Comparison of ENCODE assay signal across 14 mouse cellular contexts in the genomic region with DNA sequence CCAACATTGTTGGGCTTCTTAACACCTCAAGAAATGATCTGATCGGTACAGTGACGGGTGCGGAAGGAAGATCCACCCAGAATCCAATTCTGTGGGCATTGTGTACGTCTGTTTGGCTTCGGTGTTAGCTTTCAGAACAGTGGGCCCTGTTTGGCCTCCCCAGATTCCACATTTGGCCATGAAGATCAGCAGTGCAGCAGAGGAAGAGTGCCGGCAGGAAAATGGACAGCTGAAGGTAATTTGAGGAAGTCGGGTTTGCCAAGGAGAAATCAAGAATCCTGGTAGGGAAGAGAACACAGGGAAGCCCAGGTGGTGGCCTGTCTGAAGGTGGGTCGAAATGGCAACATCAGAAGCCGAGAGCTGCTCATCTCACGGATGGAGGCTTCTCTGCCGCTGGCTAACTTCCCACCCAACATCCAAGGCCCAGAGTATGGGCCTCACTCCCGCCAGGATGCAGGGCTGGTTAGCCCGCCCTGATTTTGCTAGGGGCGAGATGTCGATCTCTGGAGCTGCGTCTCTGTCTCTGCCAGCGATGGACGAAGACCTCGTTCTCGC. TPM values are rescaled to one million over a fixed set of nuclear protein-coding genes. Genes with fewer than 3 reads are reported as not detected.
A peak's percentile ranks its signal among the peaks of the same experiment; 100 is the strongest.
DNase-seq lines count a peak whose midpoint lies in the region; ATAC-seq and TF ChIP-seq lines count a peak whose summit lies in the region.
"Had no signal": no experiment of that assay in that cellular context is flagged by ENCODE, and none has a peak within 500 bp of the region (broad histone marks: within the 10 kb centered on the region; RNA-seq: fewer than 3 reads in every experiment).

No protein-coding gene starts in this region.

- WGBS in heart, embryonic 14.5 days = 2% methylated on average over 20 of the region's 20 CpGs
- 22% methylated on average over 20 of the region's 20 CpGs for WGBS in cerebellum, adult 2 months
- WGBS in intestine, embryonic 15.5 days = 2% methylated on average over 20 of the region's 20 CpGs

- no peaks in the 10 kb centered on the region for H3K9me3 ChIP-seq in heart, embryonic 14.5 days (ENCODE audit: control insufficient read depth, low read length)
- H3K9me3 ChIP-seq in ES-Bruce4 (replicated peaks; ENCODE audit: control insufficient read depth, insufficient read depth, low read length, poor library complexity, severe bottlenecking) = no peaks in the 10 kb centered on the region
- no peaks in the 10 kb centered on the region for H3K9me3 ChIP-seq in intestine, embryonic 15.5 days

- peaks cover 3 to 16% of the 10 kb centered on the region in 2 experiments for H3K4me1 ChIP-seq in heart, embryonic 14.5 days (ENCODE audit: control insufficient read depth in 2 of 2, insufficient read depth in 2 of 2, low read length in 2 of 2)
- H3K4me1 ChIP-seq in ES-Bruce4 (ENCODE audit: control insufficient read depth, insufficient read depth, low read length) = no peaks in the 10 kb centered on the region
- H3K4me1 ChIP-seq in cerebellum, adult 2 months (ENCODE audit: control insufficient read depth, insufficient read depth, low read length) = peaks cover 17% of the 10 kb centered on the region
- H3K4me1 ChIP-seq in intestine, embryonic 15.5 days (replicated peaks) = peaks cover 21% of the 10 kb centered on the region

- peak overlapping the region in 1 of 2 experiments; percentile 24; a peak in 2 of 4 replicates for H3K4me3 ChIP-seq in heart, embryonic 14.5 days (ENCODE audit: control insufficient read depth in 1 of 2, insufficient read depth in 1 of 2, low read depth in 1 of 2, low read length in 2 of 2)
- peak overlapping the region; percentile 8; the same call in 1 of the 2 replicates for H3K4me3 ChIP-seq in ES-Bruce4 (ENCODE audit: low read depth, low read length)
- H3K4me3 ChIP-seq in cerebellum, adult 2 months (replicated peaks; ENCODE audit: insufficient read depth, low read depth, low read length) = peak overlapping the region; percentile 29
- H3K4me3 ChIP-seq in intestine, embryonic 15.5 days (replicated peaks) = 0 out of 2 replicates have a peak overlapping the region, but pooled peaks have one; percentile 2

- no peak for ATAC-seq in heart, embryonic 14.5 days (ENCODE audit: insufficient number of reproducible peaks, insufficient read depth, low FRiP score, low read depth)
- no peak for ATAC-seq in intestine, embryonic 15.5 days

- H3K4me2 ChIP-seq in heart, embryonic 14.5 days (ENCODE audit: low read length) = peak overlapping the region; percentile 37
- H3K4me2 ChIP-seq in intestine, embryonic 15.5 days (replicated peaks) = 0 out of 2 replicates have a peak overlapping the region, but pooled peaks have one; percentile 28

- peaks cover 98% of the 10 kb centered on the region for H3K27me3 ChIP-seq in heart, embryonic 14.5 days (ENCODE audit: control insufficient read depth, insufficient read depth, low read length)
- H3K27me3 ChIP-seq in ES-Bruce4 (ENCODE audit: control insufficient read depth, insufficient read depth, low read length, poor library complexity, severe bottlenecking) = peaks cover 33% of the 10 kb centered on the region
- H3K27me3 ChIP-seq in cerebellum, adult 2 months (ENCODE audit: control insufficient read depth, insufficient read depth, low read length) = no peaks in the 10 kb centered on the region
- peaks cover 94% of the 10 kb centered on the region for H3K27me3 ChIP-seq in intestine, embryonic 15.5 days (replicated peaks)

- no peak for TF ChIP-seq POLR2A in ES-Bruce4 (IDR thresholded peaks at IDR 0.05; ENCODE audit: insufficient read depth, low read length)
- TF ChIP-seq POLR2A in cerebellum, adult 2 months (IDR thresholded peaks at IDR 0.05; ENCODE audit: borderline replicate concordance, insufficient read depth, low read length) = no peak

- DNase-seq in heart, adult 11 months = no peak
- peak in 1 of 2 experiments; percentile 58 for DNase-seq in cerebellum, adult 2 months
- no peak for DNase-seq in c-Kit-positive CD71-positive TER-119-positive erythroid progenitor cells, embryonic 14.5 days (ENCODE audit: low spot score)
- DNase-seq in layer of hippocampus, postnatal 14 days (ENCODE audit: low spot score in 2 of 2) = no peak
- DNase-seq in layer of hippocampus, postnatal 36 days = no peak
- DNase-seq: adrenal gland, adult 8-10 months; kidney, adult 11 months; lung, postnatal 10 days had no signal

- TF ChIP-seq EP300 in ES-Bruce4 (IDR thresholded peaks at IDR 0.05; ENCODE audit: insufficient read depth, low read depth, low read length) = no peak

- no peaks in the 10 kb centered on the region for H3K36me3 ChIP-seq in heart, embryonic 14.5 days (ENCODE audit: control insufficient read depth, insufficient read depth, low read length)
- H3K36me3 ChIP-seq in ES-Bruce4 (ENCODE audit: control insufficient read depth, insufficient read depth, low read length, poor library complexity, severe bottlenecking) = no peaks in the 10 kb centered on the region
- no peaks in the 10 kb centered on the region for H3K36me3 ChIP-seq in intestine, embryonic 15.5 days
- H3K36me3 ChIP-seq: G1E had no signal

- H3K27ac ChIP-seq in heart, embryonic 14.5 days (replicated peaks in 1 of 2; ENCODE audit: control insufficient read depth in 1 of 2, insufficient read depth in 1 of 2, low read depth in 2 of 2, low read length in 2 of 2) = no peak overlapping the region
- H3K27ac ChIP-seq in ES-Bruce4 (ENCODE audit: insufficient read depth, low read length) = no peak overlapping the region
- H3K27ac ChIP-seq in cerebellum, adult 2 months (ENCODE audit: insufficient read depth, low read length) = peak overlapping the region; percentile 96
- no peak overlapping the region for H3K27ac ChIP-seq in intestine, embryonic 15.5 days

- no peak overlapping the region for H3K9ac ChIP-seq in heart, embryonic 14.5 days (ENCODE audit: low read length)
- H3K9ac ChIP-seq in ES-Bruce4 (ENCODE audit: low read depth, poor library complexity, severe bottlenecking) = no peak overlapping the region
- no peak overlapping the region for H3K9ac ChIP-seq in intestine, embryonic 15.5 days

- no peak for TF ChIP-seq CTCF in ES-Bruce4 (IDR thresholded peaks at IDR 0.05; ENCODE audit: low read depth, low read length)
- no peak for TF ChIP-seq CTCF in cerebellum, adult 2 months (IDR thresholded peaks at IDR 0.05; ENCODE audit: borderline replicate concordance, insufficient read depth, low read depth, low read length)

RNA-seq across cellular contexts. Expression of gene En2, which starts 4.0 kb away (rescaled TPM):
- not detected in 2 replicates for polyA plus RNA-seq in heart, embryonic 14.5 days (2014; fragmentation: Nextera tagmentation; extraction: Ambion mirVana)
- 1.4 and 1.6 TPM in 2 replicates for polyA plus RNA-seq in ES-Bruce4 (2011; ENCODE audit: insufficient read depth, insufficient read length, low read depth, missing spikeins)
- 72.9 and 92.2 TPM in 2 replicates for polyA plus RNA-seq in cerebellum, adult 2 months (2012; rRNA removed)
- not detected in 2 replicates for polyA plus RNA-seq in intestine, embryonic 15.5 days (2015; fragmentation: Nextera tagmentation; extraction: Ambion mirVana)
- total RNA-seq in layer of hippocampus, postnatal 14 days (2021) = under 1 TPM; 0.45 to 0.67 TPM
- under 1 TPM; 0.25 to 0.28 TPM for total RNA-seq in layer of hippocampus, postnatal 36 days (2021)
- total RNA-seq: common myeloid progenitor, adult 5-6 weeks; G1E had no signal
- polyA plus RNA-seq: G1E; neural tube, embryonic 14.5 days had no signal

Comparison
In these comparisons a context has a peak if more than half of its experiments do, and no peak if none do; other contexts are left out.
1. RNA of gene En2, which starts 4.0 kb away (polyA plus RNA-seq): 72.9 to 92.2 TPM in cerebellum, adult 2 months; 1.4 to 1.6 TPM in ES-Bruce4, not detected in heart, embryonic 14.5 days and not detected in intestine, embryonic 15.5 days; every median in the first group is over 10 times any median in the second.